Mouse (Mus musculus): ENCODE data around the gene Gstm2. TPM values are rescaled to one million over a fixed set of nuclear protein-coding genes. Genes with fewer than 3 reads are reported as not detected.

The Gstm2 gene
- 15.4 and 28.1 TPM in 2 replicates for polyA plus RNA-seq (2012; rRNA removed)

GRCm38 (mm10) chr3:107986041-107986562 lies at the start of gene Gstm2:
Gene Gstm2 (minus strand): TSS chr3:107986453.
- no peaks in the 10 kb centered on the region for H3K36me3 ChIP-seq (ENCODE audit: control insufficient read depth, insufficient read depth, low read length)
- TF ChIP-seq CTCF (IDR thresholded peaks at IDR 0.05; ENCODE audit: borderline replicate concordance, control insufficient read depth, extremely low read depth, insufficient read depth, low read length, poor library complexity): no peak
- TF ChIP-seq POLR2A (IDR thresholded peaks at IDR 0.05; ENCODE audit: control insufficient read depth, extremely low read depth, insufficient read depth, low read length, poor library complexity): no peak
- H3K27ac ChIP-seq (ENCODE audit: control insufficient read depth, insufficient read depth, low read length): no peak within 1 kb of the TSS
- no peaks in the 10 kb centered on the region for H3K4me1 ChIP-seq (replicated peaks; ENCODE audit: control insufficient read depth, insufficient read depth, low read length)
- no peaks in the 10 kb centered on the region for H3K27me3 ChIP-seq (ENCODE audit: control insufficient read depth, insufficient read depth, low read length)
- H3K4me3 ChIP-seq (ENCODE audit: control insufficient read depth, insufficient read depth, low read length): no peak within 1 kb of the TSS
- WGBS: 83% methylated on average over 8 of the region's 8 CpGs
- no peak for DNase-seq

GRCm38 (mm10) chr3:108033156-108033555 lies 46.9 kb upstream of the Gstm2 start:
- 90% methylated on average over 5 of the region's 5 CpGs for WGBS

GRCm38 (mm10) chr3:108032113-108032512 lies 45.9 kb upstream of the Gstm2 start:
- H3K27ac ChIP-seq (ENCODE audit: control insufficient read depth, insufficient read depth, low read length): no peak overlapping the region
- TF ChIP-seq POLR2A (IDR thresholded peaks at IDR 0.05; ENCODE audit: control insufficient read depth, extremely low read depth, insufficient read depth, low read length, poor library complexity): no peak
- no peak for TF ChIP-seq CTCF (IDR thresholded peaks at IDR 0.05; ENCODE audit: borderline replicate concordance, control insufficient read depth, extremely low read depth, insufficient read depth, low read length, poor library complexity)
- no peak for DNase-seq

More at GRCm38 (mm10) chr3:108033156-108033555, 46.9 kb upstream of the Gstm2 start:
- no peaks in the 10 kb centered on the region for H3K27me3 ChIP-seq (ENCODE audit: control insufficient read depth, insufficient read depth, low read length)
- no peaks in the 10 kb centered on the region for H3K4me1 ChIP-seq (replicated peaks; ENCODE audit: control insufficient read depth, insufficient read depth, low read length)
- no peak overlapping the region for H3K27ac ChIP-seq (ENCODE audit: control insufficient read depth, insufficient read depth, low read length)
- H3K36me3 ChIP-seq (ENCODE audit: control insufficient read depth, insufficient read depth, low read length): no peaks in the 10 kb centered on the region
- TF ChIP-seq POLR2A (IDR thresholded peaks at IDR 0.05; ENCODE audit: control insufficient read depth, extremely low read depth, insufficient read depth, low read length, poor library complexity) (no peak), CTCF (IDR thresholded peaks at IDR 0.05; ENCODE audit: borderline replicate concordance, control insufficient read depth, extremely low read depth, insufficient read depth, low read length, poor library complexity) (no peak)
- DNase-seq: no peak
- no peak overlapping the region for H3K4me3 ChIP-seq (ENCODE audit: control insufficient read depth, insufficient read depth, low read length)

GRCm38 (mm10) chr3:108028641-108029365 lies 42.5 kb upstream of the Gstm2 start:
- H3K27ac ChIP-seq (ENCODE audit: control insufficient read depth, insufficient read depth, low read length): no peak overlapping the region

More at GRCm38 (mm10) chr3:108032113-108032512, 45.9 kb upstream of the Gstm2 start:
- Histone ChIP-seq H3K27me3 (ENCODE audit: control insufficient read depth, insufficient read depth, low read length) (no peaks in the 10 kb centered on the region), H3K4me3 (ENCODE audit: control insufficient read depth, insufficient read depth, low read length) (no peak overlapping the region), H3K36me3 (ENCODE audit: control insufficient read depth, insufficient read depth, low read length) (no peaks in the 10 kb centered on the region), H3K4me1 (replicated peaks; ENCODE audit: control insufficient read depth, insufficient read depth, low read length) (no peaks in the 10 kb centered on the region)

GRCm38 (mm10) chr3:108026597-108026996 lies 40.3 kb upstream of the Gstm2 start:
- Histone ChIP-seq H3K27ac (ENCODE audit: control insufficient read depth, insufficient read depth, low read length) (no peak overlapping the region), H3K36me3 (ENCODE audit: control insufficient read depth, insufficient read depth, low read length) (no peaks in the 10 kb centered on the region), H3K27me3 (ENCODE audit: control insufficient read depth, insufficient read depth, low read length) (no peaks in the 10 kb centered on the region), H3K4me3 (ENCODE audit: control insufficient read depth, insufficient read depth, low read length) (no peak overlapping the region), H3K4me1 (replicated peaks; ENCODE audit: control insufficient read depth, insufficient read depth, low read length) (no peaks in the 10 kb centered on the region)
- 95% methylated on average over 1 of the region's 1 CpGs for WGBS
- TF ChIP-seq CTCF (IDR thresholded peaks at IDR 0.05; ENCODE audit: borderline replicate concordance, control insufficient read depth, extremely low read depth, insufficient read depth, low read length, poor library complexity) (no peak), POLR2A (IDR thresholded peaks at IDR 0.05; ENCODE audit: control insufficient read depth, extremely low read depth, insufficient read depth, low read length, poor library complexity) (no peak)
- DNase-seq: no peak

More at GRCm38 (mm10) chr3:108028641-108029365, 42.5 kb upstream of the Gstm2 start:
- no peaks in the 10 kb centered on the region for H3K36me3 ChIP-seq (ENCODE audit: control insufficient read depth, insufficient read depth, low read length)
- no peak overlapping the region for H3K4me3 ChIP-seq (ENCODE audit: control insufficient read depth, insufficient read depth, low read length)
- no peaks in the 10 kb centered on the region for H3K4me1 ChIP-seq (replicated peaks; ENCODE audit: control insufficient read depth, insufficient read depth, low read length)
- WGBS: 97% methylated on average over 4 of the region's 4 CpGs
- DNase-seq: no peak
- TF ChIP-seq CTCF (IDR thresholded peaks at IDR 0.05; ENCODE audit: borderline replicate concordance, control insufficient read depth, extremely low read depth, insufficient read depth, low read length, poor library complexity): no peak
- TF ChIP-seq POLR2A (IDR thresholded peaks at IDR 0.05; ENCODE audit: control insufficient read depth, extremely low read depth, insufficient read depth, low read length, poor library complexity): no peak
- H3K27me3 ChIP-seq (ENCODE audit: control insufficient read depth, insufficient read depth, low read length): no peaks in the 10 kb centered on the region

GRCm38 (mm10) chr3:108026049-108026448 lies 39.8 kb upstream of the Gstm2 start:
- DNase-seq: no peak
- H3K4me3 ChIP-seq (ENCODE audit: control insufficient read depth, insufficient read depth, low read length): no peak overlapping the region
- no peak for TF ChIP-seq CTCF (IDR thresholded peaks at IDR 0.05; ENCODE audit: borderline replicate concordance, control insufficient read depth, extremely low read depth, insufficient read depth, low read length, poor library complexity)
- no peak for TF ChIP-seq POLR2A (IDR thresholded peaks at IDR 0.05; ENCODE audit: control insufficient read depth, extremely low read depth, insufficient read depth, low read length, poor library complexity)
- H3K27ac ChIP-seq (ENCODE audit: control insufficient read depth, insufficient read depth, low read length): no peak overlapping the region
- no peaks in the 10 kb centered on the region for H3K27me3 ChIP-seq (ENCODE audit: control insufficient read depth, insufficient read depth, low read length)
- no peaks in the 10 kb centered on the region for H3K36me3 ChIP-seq (ENCODE audit: control insufficient read depth, insufficient read depth, low read length)
- H3K4me1 ChIP-seq (replicated peaks; ENCODE audit: control insufficient read depth, insufficient read depth, low read length): no peaks in the 10 kb centered on the region
- WGBS: 81% methylated on average over 5 of the region's 5 CpGs
